Mouse (Mus musculus) liver, embryonic 14.5 days (tissue): ENCODE results near the gene Ssh2. TPM values are rescaled to one million over a fixed set of nuclear protein-coding genes. Genes with fewer than 3 reads are reported as not detected.

Experiments
- ATAC-seq: fragments of 200-750 bp; cut with Nextera tagmentation; 2 replicates; pipeline ENCODE4 v1.8.0; 2017; ENCODE audit warnings: moderate number of reproducible peaks, mild to moderate bottlenecking, moderate library complexity; ENCODE audit not compliant: insufficient read depth
- DNase-seq, 3 experiments: peaks; one replicate each; pipeline ENCODE4 v3.0.0-alpha.2; 2012 to 2013; ENCODE audit warnings: low read depth in 3 of 3, low spot score in 3 of 3
- H3K27ac ChIP-seq: fragments of 300-500 bp; sonication (generic); 2 replicates; pipeline ENCODE4 v1.5.1; 2014; ENCODE audit warnings: moderate library complexity, mild to moderate bottlenecking, control low read depth, inconsistent platforms
- H3K27me3 ChIP-seq: fragments of 300-500 bp; sonication (generic); 2 replicates; pipeline ENCODE4 v1.6.1; 2014; ENCODE audit warnings: mild to moderate bottlenecking, low read length, moderate library complexity; ENCODE audit not compliant: control insufficient read depth, insufficient read depth
- H3K36me3 ChIP-seq: fragments of 300-500 bp; sonication (generic); replicated peaks from 2 replicates; pipeline ENCODE4 v1.6.1; 2014; ENCODE audit warnings: low read depth; ENCODE audit not compliant: control insufficient read depth, insufficient read depth
- H3K4me1 ChIP-seq, 2 experiments: fragments of 200-500 bp in 1 of 2; fragments of 300-500 bp in 1 of 2; sonication (generic) in 1 of 2; replicated peaks; 2 replicates each; pipeline ENCODE4 v1.6.1; 2012 to 2014; ENCODE audit warnings: antibody characterized with exemption in 1 of 2, inconsistent platforms in 1 of 2, low read length in 1 of 2; ENCODE audit not compliant: control insufficient read depth in 2 of 2, insufficient read depth in 2 of 2
- H3K4me2 ChIP-seq: fragments of 300-500 bp; sonication (generic); 2 replicates; pipeline ENCODE4 v1.6.1; 2014; ENCODE audit warnings: low read depth, mild to moderate bottlenecking, control low read depth, moderate library complexity
- H3K4me3 ChIP-seq, 2 experiments: fragments of 200-500 bp in 1 of 2; fragments of 300-500 bp in 1 of 2; sonication (generic) in 1 of 2; 2 replicates each; pipeline ENCODE4 v1.5.1; 2012 to 2014; ENCODE audit warnings: low read depth in 2 of 2, low read length in 2 of 2, mild to moderate bottlenecking in 2 of 2, control low read depth in 1 of 2, inconsistent platforms in 1 of 2, moderate library complexity in 1 of 2; ENCODE audit not compliant: insufficient read depth in 1 of 2
- H3K9ac ChIP-seq: fragments of 300-500 bp; sonication (generic); replicated peaks from 2 replicates; pipeline ENCODE4 v1.6.1; 2014; ENCODE audit warnings: mild to moderate bottlenecking, control low read depth, moderate library complexity
- H3K9me3 ChIP-seq: fragments of 300-500 bp; sonication (generic); 2 replicates; pipeline ENCODE4 v1.6.1; 2016; ENCODE audit warnings: low read length, mixed read lengths; ENCODE audit not compliant: control insufficient read depth
- CTCF ChIP-seq: IDR thresholded peaks from 2 replicates; pipeline ENCODE4 v1.5.1; 2016; ENCODE audit warnings: antibody characterized with exemption, low read depth, control low read depth
- EP300 ChIP-seq: IDR thresholded peaks from 2 replicates; pipeline ENCODE4 v1.6.1; 2016; ENCODE audit warnings: antibody characterized with exemption, low read depth
- WGBS: fragments of 180-500 bp; shearing (Covaris S2); extraction: QIAGEN DNeasy Blood & Tissue Kit; methylation state at CpG from one replicate; pipeline ENCODE4 v1.1.7; 2014; ENCODE audit not compliant: insufficient replicate concordance; 5-methylcytosine and 5-hydroxymethylcytosine counted together
- polyA plus RNA-seq, 2 experiments: library from polyadenylated mRNA; depleted of rRNA in 1 of 2; stranded (reverse) in 1 of 2; unstranded in 1 of 2; fragments of >200 nt; fragmentation: Nextera tagmentation in 1 of 2; extraction: Ambion mirVana in 1 of 2; gene quantifications; 2 replicates each; pipeline versions ENCODE4 v1.2.1 to v1.2.3; 2012 to 2014

The Ssh2 gene
- polyA plus RNA-seq, 2 experiments: 2.5 to 3.6 TPM

DNA sequence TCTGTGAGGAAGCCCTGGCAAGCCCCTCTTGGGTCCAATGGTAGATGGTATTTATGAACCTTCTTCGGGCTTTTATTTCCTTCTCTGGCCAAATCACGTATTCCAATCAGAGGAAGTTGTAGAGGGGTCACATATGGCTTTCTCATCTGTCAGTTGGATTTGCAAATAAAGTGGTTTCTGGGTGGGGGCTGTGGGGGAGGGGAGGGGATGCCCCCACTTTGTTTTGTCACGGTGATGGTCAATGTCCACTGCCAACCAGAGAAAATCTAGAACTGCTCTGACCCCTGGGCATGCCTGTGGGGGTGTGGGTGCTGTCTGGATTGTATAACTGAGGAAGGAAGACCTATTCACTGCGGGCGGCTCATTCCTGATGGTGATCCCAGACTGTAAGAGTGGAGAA is 22.7 kb upstream of the Ssh2 start:
- H3K4me1 ChIP-seq: peaks cover 0 to 6% of the 10 kb centered on the region in 2 experiments; a peak in 2 of 4 replicates
- H3K9ac ChIP-seq: no peak overlapping the region
- ATAC-seq (no peak), DNase-seq (no peak)
- H3K36me3 ChIP-seq: no peaks in the 10 kb centered on the region
- no peak overlapping the region for H3K4me3 ChIP-seq
- no peak for TF ChIP-seq EP300
- TF ChIP-seq CTCF: no peak
- H3K27me3 ChIP-seq: no peaks in the 10 kb centered on the region
- no peak overlapping the region for H3K4me2 ChIP-seq
- 58% methylated on average over 5 of the region's 5 CpGs for WGBS
- H3K9me3 ChIP-seq: no peaks in the 10 kb centered on the region
- H3K27ac ChIP-seq: no peak overlapping the region

DNA sequence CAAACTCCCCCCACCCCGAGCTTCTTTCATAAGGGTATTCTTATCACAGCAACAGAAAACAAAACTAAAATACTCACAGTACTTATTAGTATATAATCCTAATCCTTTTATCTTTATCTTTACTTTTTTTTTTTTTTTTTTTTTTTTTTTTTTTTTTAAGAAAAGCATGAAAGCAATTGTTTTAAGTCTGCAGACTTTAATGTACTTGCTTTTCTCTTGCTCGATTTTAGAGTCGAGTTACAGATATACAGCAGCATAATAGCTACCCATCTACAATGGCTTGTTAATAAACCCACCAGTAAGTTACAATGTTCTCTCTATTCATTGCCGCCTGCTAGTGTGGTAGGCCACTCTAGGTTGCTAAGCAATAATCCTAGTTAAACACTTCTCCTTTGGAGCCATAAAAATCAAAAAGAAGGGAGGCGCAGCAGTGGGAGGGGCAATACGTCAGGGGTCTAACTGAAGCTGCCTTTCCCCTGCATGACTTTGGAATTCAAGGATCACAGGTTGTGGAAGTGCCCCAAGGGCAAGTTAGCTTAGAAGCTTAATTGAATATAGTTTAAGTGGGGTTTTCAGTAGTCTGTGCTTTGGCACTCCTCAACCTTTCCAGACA is 22.0 kb upstream of the Ssh2 start:
- TF ChIP-seq CTCF (no peak), EP300 (no peak)
- H3K36me3 ChIP-seq: no peaks in the 10 kb centered on the region
- no peak for ATAC-seq
- no peak overlapping the region for H3K27ac ChIP-seq
- H3K9ac ChIP-seq: no peak overlapping the region
- no peaks in the 10 kb centered on the region for H3K27me3 ChIP-seq
- no peaks in the 10 kb centered on the region for H3K9me3 ChIP-seq
- no peak overlapping the region for H3K4me3 ChIP-seq
- H3K4me2 ChIP-seq: no peak overlapping the region
- no peak for DNase-seq
- peaks cover 0 to 6% of the 10 kb centered on the region in 2 experiments; a peak in 2 of 4 replicates for H3K4me1 ChIP-seq
- WGBS: 67% methylated on average over 6 of the region's 6 CpGs

DNA sequence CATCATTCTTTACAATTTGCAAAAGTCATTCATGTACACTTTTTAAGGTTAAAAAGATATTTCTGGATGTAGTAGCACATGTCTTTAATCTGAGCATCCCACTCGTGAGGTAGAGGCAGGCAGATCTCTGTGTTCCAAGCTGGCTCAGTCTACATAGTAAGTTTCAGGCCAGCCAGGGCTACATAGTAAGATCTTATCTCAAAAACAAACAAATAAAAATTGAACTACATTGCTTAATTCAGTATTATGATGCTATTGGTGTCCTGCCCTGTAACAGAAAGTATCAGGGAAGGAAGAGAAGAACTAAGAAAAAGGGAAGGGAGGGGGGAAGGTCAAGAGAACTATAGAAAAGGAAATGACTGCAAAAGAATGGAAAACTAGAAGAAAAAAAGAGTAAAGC is 21.3 kb upstream of the Ssh2 start:
- Histone ChIP-seq H3K36me3 (no peaks in the 10 kb centered on the region), H3K9ac (no peak overlapping the region), H3K27ac (no peak overlapping the region), H3K4me3 (no peak overlapping the region), H3K4me2 (no peak overlapping the region), H3K9me3 (no peaks in the 10 kb centered on the region), H3K27me3 (no peaks in the 10 kb centered on the region), H3K4me1 (peaks cover 0 to 6% of the 10 kb centered on the region in 2 experiments; a peak in 2 of 4 replicates)
- no peak for ATAC-seq
- TF ChIP-seq CTCF: no peak
- TF ChIP-seq EP300: no peak
- no peak for DNase-seq
- WGBS: 39% methylated on average over 1 of the region's 1 CpGs

DNA sequence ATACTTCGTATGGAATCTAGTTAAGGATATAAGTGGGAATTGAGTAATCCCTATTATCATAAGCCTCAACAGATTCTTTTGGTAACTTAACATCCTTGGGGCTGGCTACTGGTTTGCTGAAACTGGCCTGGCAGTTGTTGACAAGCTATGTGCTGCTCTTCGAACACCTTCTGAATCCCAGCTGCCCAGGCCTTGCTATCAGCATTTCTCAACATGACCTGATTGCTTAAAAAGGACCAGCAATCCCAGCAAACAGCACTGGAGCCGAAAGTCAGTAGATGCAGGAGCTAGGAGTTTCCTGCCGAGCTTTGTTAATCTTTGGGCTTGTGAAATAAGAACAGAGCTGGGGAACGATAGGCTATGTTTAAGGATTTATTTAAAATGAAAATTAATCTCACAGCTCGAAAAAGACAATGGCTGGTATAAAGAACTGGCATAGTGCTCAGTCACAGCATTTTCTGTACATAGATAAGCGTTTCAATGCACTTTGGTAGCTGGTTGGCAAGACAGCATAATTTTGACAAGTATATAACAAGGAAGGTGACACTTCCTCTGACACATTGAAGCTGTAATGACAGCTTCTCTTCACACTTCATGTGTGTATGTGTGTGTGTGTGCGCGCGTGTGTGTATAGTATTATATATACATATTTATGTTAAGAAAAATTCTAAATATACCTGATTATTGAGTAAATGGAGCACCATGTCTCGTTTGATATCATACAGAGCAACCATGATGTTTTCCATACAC is 20.6 kb upstream of the Ssh2 start:
- DNase-seq: no peak
- H3K9ac ChIP-seq: no peak overlapping the region
- no peaks in the 10 kb centered on the region for H3K27me3 ChIP-seq
- no peak for TF ChIP-seq CTCF
- TF ChIP-seq EP300: no peak
- ATAC-seq: no peak
- no peaks in the 10 kb centered on the region for H3K9me3 ChIP-seq
- peaks cover 0 to 6% of the 10 kb centered on the region in 2 experiments; a peak in 2 of 4 replicates for H3K4me1 ChIP-seq
- WGBS: 62% methylated on average over 11 of the region's 11 CpGs
- H3K36me3 ChIP-seq: no peaks in the 10 kb centered on the region
- no peak overlapping the region for H3K4me3 ChIP-seq
- H3K27ac ChIP-seq: no peak overlapping the region
- no peak overlapping the region for H3K4me2 ChIP-seq
